ENCODE assay signal across 8 mouse cellular contexts in genomic region chr9:62345081-62345481, GRCm38 (mm10). TPM values are rescaled to one million over a fixed set of nuclear protein-coding genes. Genes with fewer than 3 reads are reported as not detected.
DNase-seq lines count a peak whose midpoint lies in the region; ATAC-seq and TF ChIP-seq lines count a peak whose summit lies in the region.

No protein-coding gene starts in this region.

- TF ChIP-seq EP300 in heart, adult 2 months (IDR thresholded peaks at IDR 0.05; ENCODE audit: insufficient read depth, low read depth, low read length): no peak

- no peaks in the 10 kb centered on the region; the same call in 1 of the 2 replicates for H3K36me3 ChIP-seq in heart, adult 2 months (ENCODE audit: control insufficient read depth, insufficient read depth, low read length)
- no peaks in the 10 kb centered on the region for H3K36me3 ChIP-seq in heart, embryonic 14.5 days (ENCODE audit: control insufficient read depth, insufficient read depth, low read length)
- no peaks in the 10 kb centered on the region for H3K36me3 ChIP-seq in neural tube, embryonic 15.5 days

- no peak for ATAC-seq in heart, embryonic 14.5 days (ENCODE audit: insufficient number of reproducible peaks, insufficient read depth, low FRiP score, low read depth)
- ATAC-seq in neural tube, embryonic 15.5 days (ENCODE audit: low FRiP score): no peak

- no peaks in the 10 kb centered on the region for H3K9me3 ChIP-seq in heart, embryonic 14.5 days (ENCODE audit: control insufficient read depth, low read length)
- H3K9me3 ChIP-seq in neural tube, embryonic 15.5 days (replicated peaks): no peaks in the 10 kb centered on the region

- no peaks in the 10 kb centered on the region for H3K27me3 ChIP-seq in heart, adult 2 months (ENCODE audit: control insufficient read depth, insufficient read depth, low read length)
- no peaks in the 10 kb centered on the region for H3K27me3 ChIP-seq in heart, embryonic 14.5 days (ENCODE audit: control insufficient read depth, insufficient read depth, low read length)
- H3K27me3 ChIP-seq in neural tube, embryonic 15.5 days (replicated peaks): no peaks in the 10 kb centered on the region

- H3K9ac ChIP-seq in heart, adult 2 months (ENCODE audit: low read depth, low read length): peak overlapping the region; percentile 99
- H3K9ac ChIP-seq in heart, embryonic 14.5 days (ENCODE audit: low read length): peak overlapping the region; percentile 100
- H3K9ac ChIP-seq in neural tube, embryonic 15.5 days (replicated peaks): peak overlapping the region; percentile 98

- WGBS in heart, adult 2 months: 17% methylated on average over 11 of the region's 11 CpGs
- WGBS in heart, embryonic 14.5 days: 10% methylated on average over 11 of the region's 11 CpGs
- WGBS in neural tube, embryonic 15.5 days: 5% methylated on average over 11 of the region's 11 CpGs

- TF ChIP-seq POLR2A in heart, adult 2 months (IDR thresholded peaks at IDR 0.05; ENCODE audit: insufficient read depth, low read depth, low read length): no peak
- no peak for TF ChIP-seq POLR2A in bone marrow macrophage, adult 2 months (IDR thresholded peaks at IDR 0.05; ENCODE audit: borderline replicate concordance, low read depth, low read length)

- DNase-seq in heart, adult 2 months: peak; percentile 46 to 54
- no peak for DNase-seq in heart, adult 8-10 months (ENCODE audit: low spot score)
- DNase-seq in kidney, postnatal 36 days: peak; percentile 78 to 91
- no peak for DNase-seq in gastrocnemius, postnatal 10 days
- no peak for DNase-seq in urinary bladder, postnatal 10 days (ENCODE audit: low spot score)

- no peak for TF ChIP-seq CTCF in heart, adult 2 months (IDR thresholded peaks at IDR 0.05)
- TF ChIP-seq CTCF in bone marrow macrophage, adult 2 months (IDR thresholded peaks at IDR 0.05; ENCODE audit: low read depth, low read length): no peak

- H3K79me2 ChIP-seq in heart, adult 2 months (replicated peaks; ENCODE audit: control insufficient read depth, insufficient read depth, low read length): peaks cover 9% of the 10 kb centered on the region

- H3K4me2 ChIP-seq in heart, embryonic 14.5 days (ENCODE audit: low read length): peak overlapping the region; percentile 71
- peak overlapping the region; percentile 70 for H3K4me2 ChIP-seq in neural tube, embryonic 15.5 days

- intact Hi-C loops in heart, adult 2 months (cut with DNase I): no loop called here

- H3K4me3 ChIP-seq in heart, adult 2 months: peak overlapping the region; percentile 86
- peak overlapping the region; percentile 95 for H3K4me3 ChIP-seq in bone marrow macrophage, adult 2 months (ENCODE audit: insufficient read depth, low read length)
- peak overlapping the region; percentile 75 to 88 for H3K4me3 ChIP-seq in heart, embryonic 14.5 days (ENCODE audit: control insufficient read depth in 1 of 2, insufficient read depth in 1 of 2, low read depth in 1 of 2, low read length in 2 of 2)
- H3K4me3 ChIP-seq in neural tube, embryonic 15.5 days (replicated peaks): peak overlapping the region; percentile 92

- H3K27ac ChIP-seq in heart, adult 2 months: peak overlapping the region; percentile 100
- peak overlapping the region; percentile 97; the same call in 1 of the 2 replicates for H3K27ac ChIP-seq in bone marrow macrophage, adult 2 months (ENCODE audit: insufficient read depth, low read depth, low read length)
- H3K27ac ChIP-seq in heart, embryonic 14.5 days (replicated peaks in 1 of 2; ENCODE audit: control insufficient read depth in 1 of 2, insufficient read depth in 1 of 2, low read depth in 2 of 2, low read length in 2 of 2): peak overlapping the region; percentile 100
- peak overlapping the region; percentile 99 for H3K27ac ChIP-seq in neural tube, embryonic 15.5 days (replicated peaks)

- peaks cover 19% of the 10 kb centered on the region for H3K4me1 ChIP-seq in heart, adult 2 months (ENCODE audit: control insufficient read depth, insufficient read depth, low read length)
- peaks cover 33% of the 10 kb centered on the region for H3K4me1 ChIP-seq in bone marrow macrophage, adult 2 months (ENCODE audit: control insufficient read depth, insufficient read depth, low read length)
- H3K4me1 ChIP-seq in heart, embryonic 14.5 days (ENCODE audit: control insufficient read depth in 2 of 2, insufficient read depth in 2 of 2, low read length in 2 of 2): peaks cover 38 to 53% of the 10 kb centered on the region in 2 experiments
- H3K4me1 ChIP-seq in neural tube, embryonic 15.5 days: peaks cover 45% of the 10 kb centered on the region

RNA-seq across cellular contexts. Expression of gene Anp32a, which starts 4.0 kb away (rescaled TPM):
- 100 to 1,000 TPM; 189 to 204 TPM for total RNA-seq in heart, adult 2 months (2021)
- polyA plus RNA-seq in heart, adult 2 months (2012; rRNA removed): 28.8 and 68.2 TPM in 2 replicates
- 100 to 1,000 TPM; 196 to 226 (median 214) TPM for total RNA-seq in heart, adult 8-10 months (2022)
- polyA plus RNA-seq in bone marrow macrophage, adult 2 months (2012; ENCODE audit: insufficient read depth, insufficient read length, missing spikeins): 351 and 354 TPM in 2 replicates
- 92.8 and 109 TPM in 2 replicates for polyA plus RNA-seq in heart, embryonic 14.5 days (2014; fragmentation: Nextera tagmentation; extraction: Ambion mirVana)
- 131 and 170 TPM in 2 replicates for polyA plus RNA-seq in neural tube, embryonic 15.5 days (2015; fragmentation: Nextera tagmentation; extraction: Ambion mirVana)
- total RNA-seq in gastrocnemius, postnatal 10 days (2021): 10 to 100 TPM; 85.7 to 96.6 TPM

Comparison
In these comparisons a context has a peak if more than half of its experiments do, and no peak if none do; other contexts are left out.
1. DNase-seq: peak in heart, adult 2 months (2 of 2) and kidney, postnatal 36 days (2 of 2); none in heart, adult 8-10 months (single experiment), gastrocnemius, postnatal 10 days (single experiment) and urinary bladder, postnatal 10 days (single experiment).
2. Peak in every context shown above with its lines, with median percentiles within 50 percentile points of each other: H3K27ac ChIP-seq, H3K4me3 ChIP-seq and H3K9ac ChIP-seq.